Mouse (Mus musculus) erythroblast, embryonic 14.5 days (primary cell): ENCODE data around the gene Wfdc2.

Experiments
- GATA1 ChIP-seq: IDR thresholded peaks from 2 replicates; pipeline ENCODE4 v1.6.1; 2012; ENCODE audit warnings: low read length, inconsistent platforms, mixed read lengths
- TAL1 ChIP-seq: IDR thresholded peaks from 3 replicates; pipeline ENCODE4 v1.6.1; 2012; ENCODE audit warnings: low read length, inconsistent platforms, mixed read lengths

- TF ChIP-seq GATA1 (no peak), TAL1 (no peak)
Observed at GRCm38 (mm10) chr2:164523301-164523773, 38.9 kb upstream of the Wfdc2 start.
